Mouse (Mus musculus) inflammation-experienced regulatory T-cells (primary cell): ENCODE data around the gene Mecom. TPM values are rescaled to one million over a fixed set of nuclear protein-coding genes. Genes with fewer than 3 reads are reported as not detected.

ENCODE experiments used
- polyA plus RNA-seq, 2 experiments: library from polyadenylated mRNA; unstranded; fragments of 100-300 nt; shearing (Covaris generic); gene quantifications; one replicate each; pipeline ENCODE4 v1.2.1; 2017

Mecom gene
- polyA plus RNA-seq: 1 to 10 TPM in 1 of 2 experiments, under 1 TPM in 1; 0.43 to 1.1 TPM

DNA sequence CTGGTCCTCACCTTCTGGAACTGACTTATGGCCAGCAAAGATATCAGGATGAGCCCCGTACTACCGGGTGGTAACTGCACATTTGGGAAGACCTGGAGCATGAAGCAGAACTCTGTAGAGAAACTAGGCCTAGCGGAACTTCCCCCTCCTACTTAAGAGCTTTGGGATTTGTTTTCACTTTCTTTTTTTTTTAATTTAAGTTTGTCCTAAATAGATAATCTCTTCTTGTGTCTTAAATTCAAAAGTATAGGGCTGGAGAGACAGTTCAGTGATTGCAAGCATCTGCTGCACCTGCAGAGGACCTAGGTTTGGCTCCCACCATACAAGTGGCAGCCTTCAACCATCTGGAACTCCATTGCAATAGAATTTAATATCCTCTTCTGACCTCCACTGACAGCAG lies at the start of gene Mecom:
TSS of gene Mecom (minus strand) at position 101 of the 400 bp plus-strand sequence.

Other genes starting within 250 kb of the Mecom start
- gene Actrt3, start 51.9 kb upstream of the Mecom start, polyA plus RNA-seq: under 1 TPM in 1 of 2 experiments, not detected in 1; 0.34 TPM
- gene Mynn, start 54.1 kb upstream of the Mecom start, polyA plus RNA-seq: 10 to 100 TPM; 47.3 to 51.0 TPM
- under 1 TPM; 0.12 to 0.32 TPM for gene Lrriq4, start 96.5 kb upstream of the Mecom start, polyA plus RNA-seq
- under 1 TPM in 1 of 2 experiments, not detected in 1; 0.29 TPM for gene Lrrc34, start 99.9 kb upstream of the Mecom start, polyA plus RNA-seq
- under 1 TPM in 1 of 2 experiments, not detected in 1; 0.73 TPM for gene Lrrc31, start 151.8 kb upstream of the Mecom start, polyA plus RNA-seq
- gene Samd7, start 198.3 kb upstream of the Mecom start, polyA plus RNA-seq: under 1 TPM; 0.16 to 0.67 TPM
- gene Sec62, start 244.9 kb upstream of the Mecom start, polyA plus RNA-seq: 10 to 100 TPM; 73.0 to 75.6 TPM